16 mouse cellular contexts compared by ENCODE assay signal in the genomic region with DNA sequence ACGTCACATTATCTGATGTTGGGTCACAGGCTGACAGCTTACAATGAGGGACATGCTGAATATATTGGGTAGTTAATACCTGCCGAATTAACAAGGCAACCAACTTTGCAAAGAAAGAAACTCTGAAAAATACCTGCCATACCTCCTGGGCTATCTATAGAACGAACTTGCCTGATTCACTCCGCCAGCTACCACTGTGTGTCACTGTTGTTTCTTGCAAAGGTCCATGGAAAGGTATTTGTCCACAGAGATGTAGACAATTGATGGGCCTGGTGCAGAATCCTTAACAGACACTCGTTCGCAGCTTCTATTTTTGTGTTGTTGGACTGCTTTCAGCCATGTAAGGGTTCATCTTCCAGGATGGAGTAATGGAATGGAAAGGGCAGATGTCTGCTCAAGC.
DNase-seq lines count a peak whose midpoint lies in the region; ATAC-seq and TF ChIP-seq lines count a peak whose summit lies in the region.
"Had no signal": no experiment of that assay in that cellular context is flagged by ENCODE, and none has a peak within 500 bp of the region (broad histone marks: within the 10 kb centered on the region; RNA-seq: fewer than 3 reads in every experiment).

No protein-coding gene starts in this region.

- H3K4me3 ChIP-seq in heart, postnatal 0 days (ENCODE audit: low read depth, low read length) = no peak overlapping the region
- H3K4me3 ChIP-seq in left cerebral cortex, adult 2 months = no peak overlapping the region
- H3K4me3 ChIP-seq: hindbrain, embryonic 10.5 days had no signal

- H3K9me3 ChIP-seq in heart, postnatal 0 days (replicated peaks; ENCODE audit: control insufficient read depth, low read length) = no peaks in the 10 kb centered on the region
- H3K9me3 ChIP-seq: hindbrain, embryonic 10.5 days had no signal

- intact Hi-C loops in heart, postnatal 25 days (cut with DNase I) = no loop called here
- intact Hi-C loops in left cerebral cortex, adult 2 months (cut with DNase I) = no loop called here
- intact Hi-C loops in left cerebral cortex, postnatal 14 days (cut with DNase I) = no loop called here

- no peaks in the 10 kb centered on the region for H3K27me3 ChIP-seq in heart, postnatal 0 days (ENCODE audit: control insufficient read depth, insufficient read depth, low read length)
- H3K27me3 ChIP-seq in Patski = no peaks in the 10 kb centered on the region

- TF ChIP-seq CTCF in heart, postnatal 0 days (IDR thresholded peaks at IDR 0.05; ENCODE audit: low read depth) = peak; percentile 24
- peak; percentile 12 for TF ChIP-seq CTCF in left cerebral cortex, adult 2 months (IDR thresholded peaks at IDR 0.05)
- TF ChIP-seq CTCF in Patski (IDR thresholded peaks at IDR 0.05) = peak; percentile 59

- no peak overlapping the region for H3K4me2 ChIP-seq in heart, postnatal 0 days (ENCODE audit: low read depth, low read length)

- POLR2A ChIA-PET in Patski (lab: Charles Lee) = no interaction called here

- H3K27ac ChIP-seq in heart, postnatal 0 days (ENCODE audit: low read depth) = no peak overlapping the region
- H3K27ac ChIP-seq in left cerebral cortex, adult 2 months = no peak overlapping the region
- H3K27ac ChIP-seq: hindbrain, embryonic 10.5 days had no signal

- no peak for DNase-seq in heart, postnatal 0 days (ENCODE audit: low spot score)
- no peak for DNase-seq in heart, postnatal 25 days (ENCODE audit: low spot score)
- no peak for DNase-seq in left cerebral cortex, adult 2 months (ENCODE audit: extremely low spot score in 1 of 2, low spot score in 2 of 2)
- DNase-seq in left cerebral cortex, postnatal 14 days (ENCODE audit: low spot score in 2 of 2) = no peak
- DNase-seq in 416B (ENCODE audit: low read depth) (peak; percentile 8), Patski (ENCODE audit: low read depth, low spot score) (no peak)
- no peak for DNase-seq in cerebellum, adult 8-10 months
- no peak for DNase-seq in cerebellum, postnatal 36 days
- DNase-seq: adrenal gland, postnatal 10 days; cerebellum, adult 11 months; lung, adult 18-20 months; right cerebral cortex, postnatal 14 days; thymus, postnatal 14 days had no signal

- H3K9ac ChIP-seq in heart, postnatal 0 days (replicated peaks; ENCODE audit: low read depth, low read length) = no peak overlapping the region

- ATAC-seq in heart, postnatal 0 days (ENCODE audit: insufficient read depth, low read depth) = no peak
- no peak for ATAC-seq in Patski
- ATAC-seq: forebrain, embryonic 14.5 days; inflammation-experienced regulatory T-cells, adult 6 months had no signal

- CTCF ChIA-PET in Patski (lab: Charles Lee) = interaction anchor here (0.7 to 1.5 kb wide), 2 partner anchors 9 to 84 kb away, joined by 3 to 4 read pairs; no protein-coding TSS in a partner anchor

- in situ Hi-C loops in Patski (cut with MboI; ENCODE audit: low pct_unique_long_range_greater_than_20kb) = loop anchor here (5.0 to 10.0 kb wide), 2 partner anchors 80 to 173 kb away; no protein-coding TSS in a partner anchor

- WGBS in heart, postnatal 0 days = 68% methylated on average over 6 of the region's 6 CpGs

- no peak for TF ChIP-seq EP300 in heart, postnatal 0 days (IDR thresholded peaks at IDR 0.05; ENCODE audit: low read depth)

- H3K36me3 ChIP-seq in heart, postnatal 0 days (replicated peaks; ENCODE audit: control insufficient read depth, insufficient read depth, low read length) = no peaks in the 10 kb centered on the region
- H3K36me3 ChIP-seq: hindbrain, embryonic 10.5 days had no signal

- H3K4me1 ChIP-seq in heart, postnatal 0 days (ENCODE audit: control insufficient read depth, insufficient read depth) = no peaks in the 10 kb centered on the region
- H3K4me1 ChIP-seq: hindbrain, embryonic 10.5 days had no signal
